In genomic region chr7:98778929-98779328, GRCm38 (mm10) we compare ENCODE assay signal across 8 mouse cellular contexts. TPM values are rescaled to one million over a fixed set of nuclear protein-coding genes. Genes with fewer than 3 reads are reported as not detected.
A peak's percentile ranks its signal among the peaks of the same experiment; 100 is the strongest.
DNase-seq lines count a peak whose midpoint lies in the region; ATAC-seq and TF ChIP-seq lines count a peak whose summit lies in the region.

No protein-coding gene starts in this region.

- DNase-seq in MEL (ENCODE audit: low read depth, low spot score): peak; percentile 63
- DNase-seq in forebrain, postnatal 0 days: peak; percentile 55
- DNase-seq in heart, postnatal 4 days: peak; percentile 85
- peak; percentile 36 for DNase-seq in layer of hippocampus, adult 9-10 months (ENCODE audit: low spot score)
- DNase-seq in lung, postnatal 14 days: peak; percentile 85
- DNase-seq in skeletal muscle tissue, adult 2 months (ENCODE audit: low read depth, low spot score): peak; percentile 65

- no peak overlapping the region for H3K9ac ChIP-seq in MEL (ENCODE audit: control insufficient read depth, low read depth, low read length, poor library complexity, severe bottlenecking)
- H3K9ac ChIP-seq in forebrain, postnatal 0 days: no peak overlapping the region

- TF ChIP-seq POLR2A in MEL (IDR thresholded peaks at IDR 0.05; ENCODE audit: control insufficient read depth in 1 of 2, insufficient read depth in 1 of 2, low read depth in 1 of 2, low read length in 2 of 2, poor library complexity in 1 of 2): no peak
- TF ChIP-seq POLR2A in bone marrow macrophage, adult 2 months (IDR thresholded peaks at IDR 0.05; ENCODE audit: borderline replicate concordance, low read depth, low read length): no peak

- H3K79me2 ChIP-seq in MEL (ENCODE audit: control insufficient read depth, insufficient read depth, low read length, poor library complexity): no peaks in the 10 kb centered on the region

- H3K27me3 ChIP-seq in MEL (ENCODE audit: control insufficient read depth in 1 of 2, insufficient read depth in 2 of 2, low read length in 2 of 2): no peaks in the 10 kb centered on the region; a peak in 3 of 4 replicates
- H3K27me3 ChIP-seq in forebrain, postnatal 0 days (ENCODE audit: insufficient read depth, low read length): no peaks in the 10 kb centered on the region

- WGBS in forebrain, postnatal 0 days: 23% methylated on average over 5 of the region's 5 CpGs

- no peak overlapping the region for H3K4me3 ChIP-seq in MEL (ENCODE audit: control insufficient read depth in 1 of 2, insufficient read depth in 1 of 2, low read depth in 2 of 2, low read length in 2 of 2)
- H3K4me3 ChIP-seq in bone marrow macrophage, adult 2 months (ENCODE audit: insufficient read depth, low read length): no peak overlapping the region
- H3K4me3 ChIP-seq in forebrain, postnatal 0 days (ENCODE audit: low read depth, low read length): no peak overlapping the region

- TF ChIP-seq EP300 in MEL (IDR thresholded peaks at IDR 0.05; ENCODE audit: low read depth in 1 of 2, low read length in 2 of 2): no peak

- no peak overlapping the region for H3K27ac ChIP-seq in MEL (ENCODE audit: control insufficient read depth, low read depth, low read length)
- H3K27ac ChIP-seq in bone marrow macrophage, adult 2 months (ENCODE audit: insufficient read depth, low read depth, low read length): no peak overlapping the region
- no peak overlapping the region for H3K27ac ChIP-seq in forebrain, postnatal 0 days (ENCODE audit: low read depth, low read length)

- no peaks in the 10 kb centered on the region for H3K4me1 ChIP-seq in MEL (ENCODE audit: control insufficient read depth in 1 of 2, insufficient read depth in 2 of 2, low read length in 2 of 2)
- H3K4me1 ChIP-seq in bone marrow macrophage, adult 2 months (ENCODE audit: control insufficient read depth, insufficient read depth, low read length): no peaks in the 10 kb centered on the region
- 0 out of 2 replicates have a peak, but pooled peaks cover 4% of the 10 kb centered on the region for H3K4me1 ChIP-seq in forebrain, postnatal 0 days (ENCODE audit: insufficient read depth)

- peak; percentile 64 for TF ChIP-seq RAD21 in MEL (IDR thresholded peaks at IDR 0.05; ENCODE audit: low read depth, low read length)

- no peak for ATAC-seq in forebrain, postnatal 0 days
- no peak for ATAC-seq in activated CD4-positive, CD25-positive, alpha-beta regulatory T cell, adult 4 months

- TF ChIP-seq CTCF in MEL (IDR thresholded peaks at IDR 0.05 in 2 of 3, conservative IDR thresholded peaks at IDR 0.05 in 1 of 3; ENCODE audit: control insufficient read depth in 1 of 3, insufficient read depth in 1 of 3, low read depth in 2 of 3, low read length in 3 of 3, poor library complexity in 1 of 3, severe bottlenecking in 1 of 3): peak; percentile 79 to 93 (median 81)
- peak; percentile 62 for TF ChIP-seq CTCF in bone marrow macrophage, adult 2 months (IDR thresholded peaks at IDR 0.05; ENCODE audit: low read depth, low read length)
- peak; percentile 81 for TF ChIP-seq CTCF in forebrain, postnatal 0 days (IDR thresholded peaks at IDR 0.05; ENCODE audit: low read depth)

- H3K4me2 ChIP-seq in forebrain, postnatal 0 days (ENCODE audit: low read depth): no peak overlapping the region

- H3K36me3 ChIP-seq in MEL (ENCODE audit: control insufficient read depth in 1 of 2, insufficient read depth in 2 of 2, low read length in 2 of 2): no peaks in the 10 kb centered on the region
- no peaks in the 10 kb centered on the region for H3K36me3 ChIP-seq in forebrain, postnatal 0 days (ENCODE audit: insufficient read depth)

- H3K9me3 ChIP-seq in MEL (replicated peaks; ENCODE audit: insufficient read depth, low read length): no peaks in the 10 kb centered on the region
- H3K9me3 ChIP-seq in forebrain, postnatal 0 days (ENCODE audit: low read length): no peaks in the 10 kb centered on the region

TF ChIP-seq in MEL, 35 proteins besides CTCF, POLR2A, EP300 and RAD21:
- TF ChIP-seq RCOR1 (IDR thresholded peaks at IDR 0.05; ENCODE audit: low read depth, low read length) (no peak), POLR2AphosphoS5 (IDR thresholded peaks at IDR 0.05; ENCODE audit: borderline replicate concordance, low read depth, low read length) (no peak), MAZ (IDR thresholded peaks at IDR 0.05; ENCODE audit: low read depth, low read length) (no peak), SMC3 (IDR thresholded peaks at IDR 0.05; ENCODE audit: low read depth, low read length) (peak; percentile 79), BHLHE40 (IDR thresholded peaks at IDR 0.05; ENCODE audit: borderline replicate concordance, low read depth, low read length) (no peak), ELF1 (IDR thresholded peaks at IDR 0.05; ENCODE audit: low read depth, low read length) (no peak), MXI1 (IDR thresholded peaks at IDR 0.05; ENCODE audit: low read depth, low read length) (no peak), MAX (IDR thresholded peaks at IDR 0.05; ENCODE audit: low read length) (no peak), POLR2AphosphoS2 (IDR thresholded peaks at IDR 0.05; ENCODE audit: low read length) (no peak), ZNF384 (IDR thresholded peaks at IDR 0.05; ENCODE audit: low read depth, low read length) (no peak), ZC3H11A (IDR thresholded peaks at IDR 0.05; ENCODE audit: low read depth, low read length) (peak; percentile 46; the same call in 1 of the 2 replicates), JUND (IDR thresholded peaks at IDR 0.05; ENCODE audit: low read depth, low read length) (no peak)

RNA-seq across cellular contexts. Expression of gene Wnt11, which starts 56.0 kb away (rescaled TPM):
- total RNA-seq in MEL (2012; rRNA removed): not detected in 2 replicates
- not detected for polyA plus RNA-seq in MEL (2012; ENCODE audit: insufficient read depth in 1 of 2, insufficient read length in 2 of 2, low read depth in 1 of 2, low replicate concordance in 2 of 2, missing spikeins in 1 of 2)
- polyA plus RNA-seq in bone marrow macrophage, adult 2 months (2012; ENCODE audit: insufficient read depth, insufficient read length, missing spikeins): not detected in 2 replicates
- total RNA-seq in forebrain, postnatal 0 days (2014; rRNA removed): 3.3 and 4.6 TPM in 2 replicates
- 0.86 and 1.1 TPM in 2 replicates for polyA plus RNA-seq in forebrain, postnatal 0 days (2015; fragmentation: Nextera tagmentation; extraction: Ambion mirVana)
- 1 to 10 TPM; 4.4 to 5.7 TPM for total RNA-seq in heart, postnatal 4 days (2021)
- not detected for polyA plus RNA-seq in activated CD4-positive, CD25-positive, alpha-beta regulatory T cell, adult 4 months (2017; shearing (Covaris generic))
